Mouse (Mus musculus) midbrain, embryonic 12.5 days (tissue): ENCODE results near the gene Svep1. TPM values are rescaled to one million over a fixed set of nuclear protein-coding genes. Genes with fewer than 3 reads are reported as not detected.

Source experiments
- ATAC-seq: fragments of 200-750 bp; cut with Nextera tagmentation; 2 replicates; pipeline ENCODE4 v1.8.0; 2017; ENCODE audit warnings: low read depth, moderate TSS enrichment, moderate library complexity; ENCODE audit not compliant: low FRiP score
- H3K27ac ChIP-seq: fragments of 300-500 bp; sonication (generic); replicated peaks from 2 replicates; pipeline ENCODE4 v1.5.1; 2016; ENCODE audit warnings: mild to moderate bottlenecking
- H3K27me3 ChIP-seq: fragments of 300-500 bp; sonication (generic); 2 replicates; pipeline ENCODE4 v1.6.1; 2016; ENCODE audit warnings: mild to moderate bottlenecking
- H3K36me3 ChIP-seq: fragments of 300-500 bp; sonication (generic); 2 replicates; pipeline ENCODE4 v1.6.1; 2016
- H3K4me1 ChIP-seq: fragments of 300-500 bp; sonication (generic); 2 replicates; pipeline ENCODE4 v1.6.1; 2016
- H3K4me2 ChIP-seq: fragments of 300-500 bp; sonication (generic); replicated peaks from 2 replicates; pipeline ENCODE4 v1.6.1; 2016; ENCODE audit warnings: mild to moderate bottlenecking, moderate library complexity
- H3K4me3 ChIP-seq: fragments of 300-500 bp; sonication (generic); 2 replicates; pipeline ENCODE4 v1.5.1; 2016; ENCODE audit warnings: mild to moderate bottlenecking
- H3K9ac ChIP-seq: fragments of 300-500 bp; sonication (generic); replicated peaks from 2 replicates; pipeline ENCODE4 v1.6.1; 2016; ENCODE audit warnings: mild to moderate bottlenecking, moderate library complexity
- H3K9me3 ChIP-seq: fragments of 300-500 bp; sonication (generic); 2 replicates; pipeline ENCODE4 v1.6.1; 2016; ENCODE audit warnings: mild to moderate bottlenecking
- WGBS: fragments of 180-500 bp; shearing (Covaris S2); methylation state at CpG from one replicate; pipeline ENCODE4 v1.1.7; 2016; 5-methylcytosine and 5-hydroxymethylcytosine counted together
- polyA plus RNA-seq: library from polyadenylated mRNA; unstranded; fragments of >200 nt; fragmentation: Nextera tagmentation; extraction: Ambion mirVana; gene quantifications from 2 replicates; pipeline ENCODE4 v1.2.1, GENCODE M21; 2016

Gene Svep1
- polyA plus RNA-seq, 1 experiment from 2014 or later: 4.0 TPM

GRCm38 (mm10) chr4:58034663-58035062 lies 172.0 kb downstream of the Svep1 start:
- WGBS: 58% methylated on average over 13 of the region's 13 CpGs
- Histone ChIP-seq H3K27me3 (no peaks in the 10 kb centered on the region), H3K9ac (no peak overlapping the region), H3K4me2 (no peak overlapping the region), H3K27ac (no peak overlapping the region), H3K4me1 (no peaks in the 10 kb centered on the region), H3K36me3 (no peaks in the 10 kb centered on the region), H3K4me3 (no peak overlapping the region), H3K9me3 (no peaks in the 10 kb centered on the region)
- ATAC-seq: no peak

- Histone ChIP-seq H3K36me3 (no peaks in the 10 kb centered on the region), H3K9me3 (no peaks in the 10 kb centered on the region), H3K27ac (no peak overlapping the region), H3K4me2 (no peak overlapping the region), H3K9ac (no peak overlapping the region), H3K4me1 (no peaks in the 10 kb centered on the region), H3K4me3 (no peak overlapping the region), H3K27me3 (no peaks in the 10 kb centered on the region)
- 86% methylated on average over 1 of the region's 1 CpGs for whole genome bisulfite sequencing
- ATAC-seq: no peak
Measured at GRCm38 (mm10) chr4:58032714-58033113, 173.9 kb downstream of the Svep1 start.

DNA sequence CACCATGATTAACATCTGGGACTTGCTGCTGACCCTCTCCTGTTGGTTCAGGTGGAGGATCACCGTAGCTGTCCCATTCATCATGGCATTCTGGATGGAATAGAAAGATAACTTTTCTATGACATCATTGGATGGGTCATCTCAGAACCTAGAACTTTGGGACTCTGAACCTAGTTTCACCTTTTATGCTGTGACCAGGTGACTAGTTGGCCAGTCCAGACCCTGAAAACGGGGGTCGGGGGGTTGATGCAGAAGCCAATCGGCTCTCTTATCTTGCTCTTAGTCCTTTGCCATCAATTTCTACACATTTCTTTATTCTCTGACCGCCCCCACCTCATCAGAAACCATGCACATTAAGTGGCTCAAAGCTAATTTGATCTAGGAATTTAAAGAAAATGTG lies 197.6 kb downstream of the Svep1 start, which contains the start of gene Txndc8:
Gene Txndc8, minus strand, starts transcription at position 101 of the 400 bp plus-strand sequence.
- no peak within 1 kb of the TSS for H3K27ac ChIP-seq
- H3K4me2 ChIP-seq: no peak within 1 kb of the TSS
- no peak within 1 kb of the TSS for H3K4me3 ChIP-seq
- no peaks in the 10 kb centered on the region for H3K9me3 ChIP-seq
- H3K4me1 ChIP-seq: no peaks in the 10 kb centered on the region
- no peaks in the 10 kb centered on the region for H3K36me3 ChIP-seq
- no peaks in the 10 kb centered on the region for H3K27me3 ChIP-seq
- ATAC-seq: no peak
- 88% methylated on average over 5 of the region's 5 CpGs for WGBS
- H3K9ac ChIP-seq: no peak within 1 kb of the TSS

DNA sequence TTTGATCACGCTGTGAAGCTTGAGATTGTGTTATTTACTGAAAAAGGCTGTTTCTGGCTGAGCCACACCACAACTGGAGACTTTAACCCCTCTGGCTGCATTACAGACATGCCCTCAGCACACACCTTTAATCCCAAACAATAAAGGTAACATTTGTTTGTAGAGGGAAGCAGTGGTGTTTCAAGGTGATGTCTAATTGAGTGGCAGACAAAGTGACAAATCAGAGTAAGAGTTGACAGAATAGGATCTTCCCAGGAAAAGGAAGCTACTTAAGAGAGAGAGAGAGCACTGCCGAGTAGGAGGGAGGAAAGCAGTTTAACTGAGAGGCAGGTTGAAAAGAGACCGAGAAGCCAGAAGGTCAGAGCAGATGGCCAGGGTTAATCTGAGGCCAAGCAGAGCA lies 203.2 kb downstream of the Svep1 start:
- Histone ChIP-seq H3K36me3 (no peaks in the 10 kb centered on the region), H3K9me3 (no peaks in the 10 kb centered on the region), H3K4me2 (no peak overlapping the region), H3K4me1 (no peaks in the 10 kb centered on the region), H3K27ac (no peak overlapping the region), H3K4me3 (no peak overlapping the region), H3K27me3 (no peaks in the 10 kb centered on the region), H3K9ac (no peak overlapping the region)
- ATAC-seq: no peak
- 61% methylated on average over 3 of the region's 3 CpGs for WGBS

Other genes starting within 250 kb of the Svep1 start
- gene Txndc8, start 197.7 kb downstream of the Svep1 start, polyA plus RNA-seq: not detected in 2 replicates
- 0.17 TPM in 1 of 2 replicates, not detected in the other for gene Musk, start 79.1 kb upstream of the Svep1 start, polyA plus RNA-seq